Mouse (Mus musculus) bone marrow, adult 2 months (tissue): ENCODE results near the gene Arhgap25.

Source experiments
- CTCF ChIP-seq: fragments of 200-500 bp; IDR thresholded peaks from 2 replicates; pipeline ENCODE4 v1.5.1; 2011; ENCODE audit warnings: low read length, control low read depth; ENCODE audit not compliant: control insufficient read depth, insufficient read depth
- POLR2A ChIP-seq: fragments of 200-500 bp; IDR thresholded peaks from 2 replicates; pipeline ENCODE4 v1.6.1; 2011; ENCODE audit warnings: low read depth, mild to moderate bottlenecking, control low read depth, low read length, borderline replicate concordance; ENCODE audit not compliant: control insufficient read depth

GRCm38 (mm10) chr6:87427616-87428015, 105.4 kb downstream of the Arhgap25 start:
- no peak for TF ChIP-seq POLR2A
- TF ChIP-seq CTCF, result no peak
